Mouse (Mus musculus): ENCODE results near the gene Trim28. TPM values are rescaled to one million over a fixed set of nuclear protein-coding genes. Genes with fewer than 3 reads are reported as not detected.

The Trim28 gene
- total RNA-seq, 1 experiment from 2014 or later, result 549 TPM

GRCm38 (mm10) chr7:12995862-12996261, 3.1 kb upstream of the Trim28 start:
- no peak for ATAC-seq (replicated peaks; ENCODE audit: low read depth, poor library complexity, severe bottlenecking)

- ATAC-seq (replicated peaks; ENCODE audit: low read depth, poor library complexity, severe bottlenecking), result no peak
Measured at GRCm38 (mm10) chr7:12997230-12997629, 1.7 kb upstream of the Trim28 start.

GRCm38 (mm10) chr7:12998053-12998452, 861 bp upstream of the Trim28 start, which contains the start of gene Slc27a5:
Gene Slc27a5 (minus strand): TSS chr7:12998192.
- no peak for ATAC-seq (replicated peaks; ENCODE audit: low read depth, poor library complexity, severe bottlenecking)

GRCm38 (mm10) chr7:13001584-13001983, 2.7 kb downstream of the Trim28 start:
- ATAC-seq (replicated peaks; ENCODE audit: low read depth, poor library complexity, severe bottlenecking), result no peak

GRCm38 (mm10) chr7:13003380-13003779, 4.5 kb downstream of the Trim28 start:
- no peak for ATAC-seq (replicated peaks; ENCODE audit: low read depth, poor library complexity, severe bottlenecking)

GRCm38 (mm10) chr7:13006011-13006410, 7.1 kb downstream of the Trim28 start:
- ATAC-seq (replicated peaks; ENCODE audit: low read depth, poor library complexity, severe bottlenecking), result no peak

- ATAC-seq (replicated peaks; ENCODE audit: low read depth, poor library complexity, severe bottlenecking), result no peak
Measured at GRCm38 (mm10) chr7:13006531-13006930, 7.6 kb downstream of the Trim28 start.

GRCm38 (mm10) chr7:13007341-13008092, 8.6 kb downstream of the Trim28 start:
- no peak for ATAC-seq (replicated peaks; ENCODE audit: low read depth, poor library complexity, severe bottlenecking)

GRCm38 (mm10) chr7:13009143-13010004, 10.5 kb downstream of the Trim28 start:
- peak; percentile 90 for ATAC-seq (replicated peaks; ENCODE audit: low read depth, poor library complexity, severe bottlenecking)

- ATAC-seq (replicated peaks; ENCODE audit: low read depth, poor library complexity, severe bottlenecking), result no peak
Measured at GRCm38 (mm10) chr7:13010005-13010908, 11.3 kb downstream of the Trim28 start, which contains the start of gene Zbtb45. Gene Zbtb45 (minus strand): TSS chr7:13010034.

GRCm38 (mm10) chr7:13013671-13014070, 14.8 kb downstream of the Trim28 start:
- no peak for ATAC-seq (replicated peaks; ENCODE audit: low read depth, poor library complexity, severe bottlenecking)

- ATAC-seq (replicated peaks; ENCODE audit: low read depth, poor library complexity, severe bottlenecking), result no peak
Measured at GRCm38 (mm10) chr7:13014275-13014839, 15.4 kb downstream of the Trim28 start.

- no peak for ATAC-seq (replicated peaks; ENCODE audit: low read depth, poor library complexity, severe bottlenecking)
Measured at GRCm38 (mm10) chr7:13015217-13015616, 16.3 kb downstream of the Trim28 start.

GRCm38 (mm10) chr7:13022773-13023535, 24.0 kb downstream of the Trim28 start:
- ATAC-seq (replicated peaks; ENCODE audit: low read depth, poor library complexity, severe bottlenecking), result peak; percentile 71

GRCm38 (mm10) chr7:13023928-13024731, 25.2 kb downstream of the Trim28 start:
- ATAC-seq (replicated peaks; ENCODE audit: low read depth, poor library complexity, severe bottlenecking), result peak; percentile 67

GRCm38 (mm10) chr7:13024805-13025204, 25.9 kb downstream of the Trim28 start:
- ATAC-seq (replicated peaks; ENCODE audit: low read depth, poor library complexity, severe bottlenecking), result no peak; the same call in 1 of the 2 replicates

- ATAC-seq (replicated peaks; ENCODE audit: low read depth, poor library complexity, severe bottlenecking), result no peak
Measured at GRCm38 (mm10) chr7:13025511-13026112, 26.7 kb downstream of the Trim28 start.

GRCm38 (mm10) chr7:13028986-13029385, 30.1 kb downstream of the Trim28 start:
- ATAC-seq (replicated peaks; ENCODE audit: low read depth, poor library complexity, severe bottlenecking), result no peak
